Mouse (Mus musculus): ENCODE data around the gene Zfyve21.

The Zfyve21 gene

DNA sequence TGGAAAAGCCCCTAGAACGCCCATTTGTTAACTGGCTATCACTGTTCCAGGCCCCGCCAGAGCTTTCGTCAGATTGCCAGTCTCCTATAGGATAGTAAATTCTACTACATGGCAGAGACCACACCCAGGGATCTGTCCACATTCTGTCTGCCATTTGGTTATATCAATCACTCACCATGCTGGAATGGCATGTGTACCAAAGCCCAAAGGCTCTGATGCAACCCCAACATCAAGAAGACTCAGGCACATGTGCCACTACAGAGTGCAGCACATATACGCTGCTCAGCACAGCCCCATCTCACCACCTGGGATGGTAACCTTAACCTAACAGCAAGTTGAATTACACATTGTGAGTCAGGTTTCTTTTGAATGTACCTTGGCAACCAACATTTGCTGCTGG, 32.0 kb downstream of the Zfyve21 start:
- no peak for DNase-seq (ENCODE audit: low spot score)

- no peak for DNase-seq (ENCODE audit: low spot score)
These were observed 32.8 kb downstream of the Zfyve21 start for GRCm38 (mm10) chr12:111846815-111847214.

DNA sequence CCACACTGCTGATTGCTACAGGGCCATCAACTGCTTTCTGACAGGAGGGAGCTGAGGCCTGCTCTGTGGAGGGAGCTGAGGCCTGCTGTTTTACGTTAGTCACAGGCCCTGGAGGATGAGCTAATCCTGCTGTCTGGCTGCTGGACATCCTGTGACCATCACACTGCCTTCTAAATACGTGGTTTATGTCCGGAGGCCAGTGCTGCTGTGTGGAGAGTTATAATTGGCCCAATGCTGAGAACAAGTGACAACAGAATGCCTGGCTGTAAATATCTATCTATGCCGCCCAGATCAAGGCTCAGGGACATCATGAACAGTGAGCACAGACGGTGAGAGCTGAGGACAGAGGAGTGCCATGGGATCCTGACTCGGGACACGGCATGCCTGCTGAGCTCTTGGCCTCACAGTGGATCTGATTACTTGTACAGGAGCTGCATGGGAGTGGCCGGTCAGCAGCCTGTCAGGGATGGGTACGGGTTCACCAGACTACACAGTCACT, 34.4 kb downstream of the Zfyve21 start:
- no peak for DNase-seq (ENCODE audit: low spot score)

DNA sequence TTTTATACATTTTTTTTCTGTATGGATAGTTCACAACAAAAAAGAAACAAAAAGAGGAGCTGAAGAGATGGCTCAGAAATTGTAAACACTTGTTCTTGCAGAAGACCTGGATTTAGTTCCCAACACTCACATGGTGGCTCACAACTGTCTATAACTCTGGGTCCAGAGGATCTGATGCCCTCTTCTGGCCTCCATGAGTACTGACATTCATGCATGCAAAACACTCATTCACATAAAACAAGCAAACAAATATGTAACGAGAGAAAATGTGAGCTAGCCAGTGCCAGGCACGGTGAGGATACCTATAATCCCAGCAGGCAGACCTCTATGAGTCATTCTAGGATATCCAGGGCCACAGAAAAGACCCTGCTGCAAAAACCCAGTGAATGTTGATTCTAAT, 37.3 kb downstream of the Zfyve21 start:
- DNase-seq (ENCODE audit: low spot score): no peak

- no peak for DNase-seq (ENCODE audit: low spot score)
These were observed 37.8 kb downstream of the Zfyve21 start for GRCm38 (mm10) chr12:111851745-111852144.

DNA sequence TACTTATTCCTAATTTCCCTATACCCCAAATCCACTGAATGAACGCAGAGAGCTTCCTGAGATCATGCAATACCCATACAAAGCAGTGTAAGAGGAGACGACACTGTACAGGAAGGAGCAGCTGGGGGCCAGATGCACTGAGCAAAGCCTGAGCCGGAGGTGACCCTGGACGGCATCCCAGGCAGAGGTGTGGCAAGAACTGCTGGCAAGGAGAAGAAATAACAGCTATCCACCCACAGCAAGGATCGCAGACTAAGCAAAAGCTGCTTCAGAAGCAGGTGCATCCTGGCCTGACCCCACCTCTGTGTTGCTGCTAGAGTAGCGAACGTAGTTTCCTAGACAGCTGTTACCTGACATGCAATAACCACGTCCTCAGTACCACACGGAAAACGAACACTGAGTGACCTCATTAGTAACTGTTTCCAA, 39.1 kb downstream of the Zfyve21 start:
- DNase-seq (ENCODE audit: low spot score): peak; percentile 37

- DNase-seq (ENCODE audit: low spot score): no peak
These were observed 39.6 kb downstream of the Zfyve21 start for GRCm38 (mm10) chr12:111853546-111853945.

DNA sequence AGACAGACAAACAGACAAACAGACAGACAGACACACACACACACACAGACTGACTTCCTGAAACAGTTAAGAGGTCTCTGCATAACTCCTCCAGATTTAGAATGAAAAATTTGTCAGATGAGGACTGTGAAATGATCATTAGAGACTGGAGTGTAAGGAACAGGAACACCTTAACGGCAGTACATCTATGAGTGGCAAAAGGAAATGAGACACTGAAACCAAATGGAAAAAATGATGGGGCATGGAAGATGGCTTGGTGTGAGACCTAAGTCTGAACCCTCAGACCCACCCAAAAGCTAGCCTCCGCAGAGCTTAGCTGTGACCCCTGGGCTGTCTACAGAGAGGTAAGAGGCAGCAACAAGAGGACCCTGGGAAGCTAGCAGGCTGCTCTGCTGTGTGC, 41.5 kb downstream of the Zfyve21 start:
- DNase-seq (ENCODE audit: low spot score): no peak

GRCm38 (mm10) chr12:111864206-111864824, 50.3 kb downstream of the Zfyve21 start:
- DNase-seq (ENCODE audit: low spot score): no peak

- DNase-seq (ENCODE audit: low spot score): no peak
These were observed 55.8 kb downstream of the Zfyve21 start for GRCm38 (mm10) chr12:111869806-111870205.

DNA sequence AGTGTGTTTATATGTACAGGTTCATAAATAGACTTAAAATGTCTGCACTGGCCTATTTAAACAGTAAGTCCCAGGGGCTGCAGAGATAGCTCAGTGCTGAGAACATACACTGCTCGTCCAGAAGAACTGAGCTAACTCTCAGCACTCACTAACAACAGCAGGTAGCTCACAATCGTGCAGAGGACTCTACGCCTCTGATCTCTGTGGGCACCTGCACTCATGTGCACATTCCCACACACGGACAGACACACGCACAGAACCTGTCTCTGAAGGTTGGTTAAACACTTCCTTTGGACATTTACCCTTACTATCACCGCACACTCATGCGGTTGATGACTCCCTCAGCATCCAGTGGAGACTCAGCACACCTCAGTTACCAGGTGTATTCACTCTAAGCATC, 56.8 kb downstream of the Zfyve21 start:
- DNase-seq (ENCODE audit: low spot score): no peak

- no peak for DNase-seq (ENCODE audit: low spot score)
These were observed 58.1 kb downstream of the Zfyve21 start for GRCm38 (mm10) chr12:111872079-111872478.

DNA sequence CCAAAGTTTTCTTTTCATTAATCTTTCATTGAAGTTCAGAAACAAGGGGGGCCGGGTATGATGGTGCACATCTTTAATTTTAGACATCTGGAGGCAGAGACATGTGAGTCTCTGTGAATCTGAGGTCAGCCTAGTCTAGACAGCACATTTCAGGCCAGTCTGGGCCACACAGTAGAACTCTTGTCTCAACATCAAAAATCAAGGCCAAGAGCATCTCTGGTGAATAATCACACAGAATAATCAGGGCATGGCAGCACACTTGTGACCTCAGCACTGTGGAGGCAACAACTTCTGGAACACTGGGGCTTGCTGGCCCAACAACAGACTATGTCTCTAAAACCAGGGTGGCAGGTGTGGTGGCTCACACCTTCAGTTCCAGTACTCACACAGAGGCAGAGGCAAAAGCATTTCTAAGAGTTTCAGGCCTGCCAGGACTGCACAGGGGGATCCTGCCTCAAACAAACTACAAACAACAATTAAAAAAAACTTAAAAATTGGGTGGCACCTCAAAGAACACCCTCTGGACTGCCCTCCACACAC, 60.7 kb downstream of the Zfyve21 start:
- no peak for DNase-seq (ENCODE audit: low spot score)

- no peak for DNase-seq (ENCODE audit: low spot score)
These were observed 61.5 kb downstream of the Zfyve21 start for GRCm38 (mm10) chr12:111875499-111875898.

DNA sequence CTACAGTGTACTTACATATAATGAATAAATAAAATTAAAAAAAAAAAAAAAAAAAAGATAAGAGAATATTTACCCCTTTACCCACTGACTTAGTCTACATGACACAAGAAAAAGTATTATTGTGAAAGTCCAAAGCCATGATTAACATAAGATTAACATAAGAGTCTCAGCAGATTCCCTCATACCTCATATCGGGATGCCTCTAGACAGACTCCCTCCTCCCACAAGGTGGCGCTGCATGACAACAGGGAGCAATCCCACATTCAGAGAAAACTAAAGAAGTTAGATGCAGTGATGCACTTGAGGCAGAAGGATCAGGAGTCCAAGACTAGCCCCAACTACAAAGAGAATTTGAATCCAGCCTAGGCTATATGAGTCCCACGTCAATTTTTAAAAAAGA, 64.2 kb downstream of the Zfyve21 start:
- DNase-seq (ENCODE audit: low spot score): peak; percentile 77
